Mouse (Mus musculus): Measurements from ENCODE around the gene B3galt4. TPM values are rescaled to one million over a fixed set of nuclear protein-coding genes. Genes with fewer than 3 reads are reported as not detected.
"Not testable (repeated sequence)": the region's sequence is repeated elsewhere in the genome, so short reads cannot be mapped to it uniquely, and the experiment has no call there.

Gene B3galt4
- polyA plus RNA-seq (2015; fragmentation: Nextera tagmentation; extraction: Ambion mirVana): 8.0 and 9.2 TPM in 2 replicates

DNA sequence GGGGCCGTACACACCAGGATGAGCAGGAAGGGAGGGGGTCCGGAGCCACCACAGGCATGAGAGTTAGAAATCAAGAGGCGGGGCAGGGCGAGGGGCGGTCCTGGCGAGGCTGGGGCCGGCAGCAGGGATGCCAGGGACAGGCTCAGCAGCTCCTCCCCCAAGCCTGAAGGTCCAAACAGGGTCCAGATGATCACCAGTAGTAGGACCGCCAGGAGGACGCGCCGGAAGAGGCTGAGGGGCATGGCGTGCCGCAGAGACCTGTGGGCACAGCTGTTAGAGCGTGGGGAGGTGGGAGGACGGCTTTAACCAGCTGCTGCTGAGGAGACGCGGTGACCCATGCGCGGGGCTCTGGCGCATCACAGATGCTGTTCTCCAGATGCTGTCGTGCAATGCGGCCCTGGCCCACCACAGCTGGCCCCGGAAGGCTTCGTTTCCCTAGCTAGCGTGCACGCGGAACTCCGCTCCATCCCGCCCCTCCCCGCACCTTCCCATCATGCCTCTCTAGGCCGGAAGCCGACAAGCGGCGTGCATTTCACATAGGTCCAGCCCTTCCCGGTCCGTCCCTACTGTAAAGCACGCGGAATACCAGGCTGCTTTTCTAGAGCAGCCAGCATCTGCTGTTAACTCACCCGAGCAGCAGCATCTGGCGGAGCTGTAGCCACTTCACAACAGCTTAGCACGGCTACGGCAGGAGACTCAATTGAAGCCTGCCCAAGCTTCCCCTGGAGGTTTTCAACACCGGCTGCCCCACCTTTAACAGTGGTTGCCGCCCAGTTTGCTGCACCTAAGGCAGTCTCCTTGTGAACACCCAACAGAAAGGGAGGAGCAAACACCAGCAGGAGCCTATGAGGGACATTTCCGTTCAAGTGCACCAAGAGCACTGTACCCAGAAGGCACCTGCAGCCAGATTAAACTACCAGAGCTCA lies at the start of gene B3galt4:
B3galt4 (minus strand) TSS at position 468 of the 926 bp plus-strand sequence.
- peak within 1 kb of the TSS; percentile 92 for H3K4me2 ChIP-seq (replicated peaks)
- H3K9me3 ChIP-seq: no peaks in the 10 kb centered on the region
- H3K4me1 ChIP-seq: peaks cover 53% of the 10 kb centered on the region
- no peaks in the 10 kb centered on the region for H3K27me3 ChIP-seq
- peak within 1 kb of the TSS; percentile 99 for H3K9ac ChIP-seq
- peaks cover 70% of the 10 kb centered on the region for H3K36me3 ChIP-seq
- H3K4me3 ChIP-seq: peak within 1 kb of the TSS; percentile 51
- WGBS: under 1% methylated on average over 45 of the region's 45 CpGs
- peak; percentile 77 for ATAC-seq (ENCODE audit: low FRiP score, low read depth)
- H3K27ac ChIP-seq: peak within 1 kb of the TSS; percentile 96

DNA sequence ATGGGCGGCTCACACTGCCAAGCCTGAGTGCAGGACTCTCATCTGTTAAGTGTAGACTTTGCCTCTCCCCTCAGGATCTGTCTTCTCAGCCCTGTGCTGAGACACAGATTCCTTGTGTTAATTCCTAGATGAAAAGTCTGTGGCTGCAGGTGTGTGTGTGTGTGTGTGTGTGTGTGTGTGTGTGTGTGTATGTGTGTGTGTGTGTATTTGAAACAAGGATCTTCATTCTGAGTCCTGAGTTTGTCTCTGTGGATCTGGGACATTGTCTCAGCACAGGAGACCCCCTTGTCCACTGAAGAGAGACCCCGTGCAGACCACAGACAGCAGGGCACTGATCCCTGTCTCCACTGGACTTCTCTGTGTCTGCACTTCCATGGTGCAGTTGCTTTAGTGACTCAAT lies 49.5 kb upstream of the B3galt4 start:
- not testable (repeated sequence) for H3K36me3 ChIP-seq; H3K4me3 ChIP-seq; H3K9ac ChIP-seq; H3K27ac ChIP-seq; ATAC-seq (ENCODE audit: low FRiP score, low read depth); H3K9me3 ChIP-seq
- Histone ChIP-seq H3K4me2 (replicated peaks) (peak overlapping the region; percentile 88), H3K27me3 (peaks cover 69% of the 10 kb centered on the region), H3K4me1 (peaks cover 12% of the 10 kb centered on the region)
- WGBS: 59% methylated on average over 2 of the region's 2 CpGs

DNA sequence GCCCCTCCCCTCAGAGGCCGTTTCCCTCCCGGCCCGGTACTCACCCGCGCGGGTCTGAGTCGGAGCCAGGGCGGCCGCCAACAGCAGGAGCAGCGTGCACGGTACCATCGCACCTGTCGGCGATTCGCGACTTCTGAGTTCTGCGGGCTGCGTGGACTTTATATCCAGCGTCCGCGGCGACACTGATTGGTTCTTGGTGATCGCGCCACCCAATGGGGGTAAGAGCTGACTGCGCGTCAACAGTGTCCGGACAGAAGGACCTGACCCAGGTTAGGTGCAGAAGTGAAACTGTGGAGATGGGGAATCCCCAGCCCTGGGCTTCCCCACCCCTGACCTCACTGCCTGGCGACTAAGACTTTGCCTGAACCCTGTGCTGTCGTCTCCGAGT lies 48.9 kb upstream of the B3galt4 start, which contains the start of gene H2-K1:
H2-K1 (minus strand) TSS at position 198 of the 388 bp plus-strand sequence.
- peaks cover 72% of the 10 kb centered on the region for H3K27me3 ChIP-seq

DNA sequence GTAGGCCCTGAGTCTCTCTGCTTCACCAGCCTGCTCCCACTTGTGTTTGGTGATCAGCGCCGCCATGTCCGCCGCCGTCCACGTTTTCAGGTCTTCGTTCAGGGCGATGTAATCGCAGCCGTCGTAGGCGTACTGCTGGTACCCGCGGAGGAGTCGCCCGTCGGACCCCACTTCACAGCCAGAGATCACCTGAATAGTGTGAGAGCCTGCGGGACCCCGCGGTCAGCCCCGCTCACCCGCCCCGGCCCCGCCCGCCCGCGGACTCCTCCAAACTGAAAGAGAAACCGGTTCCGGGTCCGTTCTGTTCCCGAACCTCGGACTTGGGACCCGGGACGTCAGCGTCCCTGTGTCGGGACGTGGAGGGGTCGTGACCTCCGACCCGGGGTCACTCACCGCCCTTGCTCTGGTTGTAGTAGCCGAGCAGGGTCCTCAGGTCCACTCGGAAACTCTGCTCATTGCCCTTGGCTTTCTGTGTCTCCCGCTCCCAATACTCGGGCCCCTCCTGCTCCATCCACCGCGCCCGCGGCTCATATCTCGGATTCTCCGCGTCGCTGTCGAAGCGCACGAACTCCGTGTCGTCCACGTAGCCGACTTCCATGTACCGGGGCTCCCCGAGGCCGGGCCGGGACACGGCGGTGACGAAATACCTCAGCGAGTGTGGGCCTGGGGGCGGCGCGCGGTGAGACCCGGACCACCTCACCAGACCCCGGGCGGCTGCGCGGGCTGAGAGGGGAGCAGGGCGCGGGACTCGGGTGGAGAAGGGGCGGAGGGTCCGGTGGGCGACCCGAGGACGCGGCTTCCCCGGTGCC lies 48.3 kb upstream of the B3galt4 start:
- Histone ChIP-seq H3K9ac (peak overlapping the region; percentile 63), H3K27ac (no peak overlapping the region), H3K36me3 (no peaks in the 10 kb centered on the region), H3K27me3 (peaks cover 72% of the 10 kb centered on the region), H3K9me3 (no peaks in the 10 kb centered on the region), H3K4me1 (peaks cover 12% of the 10 kb centered on the region), H3K4me3 (peak overlapping the region; percentile 51), H3K4me2 (replicated peaks) (peak overlapping the region; percentile 88)
- ATAC-seq (ENCODE audit: low FRiP score, low read depth): peak; percentile 32; the same call in 1 of the 2 replicates
- 2% methylated on average over 87 of the region's 87 CpGs for WGBS

More for the DNA sequence above, 48.9 kb upstream of the B3galt4 start, which contains the start of gene H2-K1:
- Histone ChIP-seq H3K27ac (no peak within 1 kb of the TSS), H3K9me3 (no peaks in the 10 kb centered on the region), H3K9ac (peak within 1 kb of the TSS; percentile 63), H3K4me1 (peaks cover 12% of the 10 kb centered on the region), H3K4me2 (replicated peaks) (peak within 1 kb of the TSS; percentile 88), H3K4me3 (peak within 1 kb of the TSS; percentile 51), H3K36me3 (no peaks in the 10 kb centered on the region)
- under 1% methylated on average over 30 of the region's 30 CpGs for WGBS
- peak; percentile 71 for ATAC-seq (ENCODE audit: low FRiP score, low read depth)

DNA sequence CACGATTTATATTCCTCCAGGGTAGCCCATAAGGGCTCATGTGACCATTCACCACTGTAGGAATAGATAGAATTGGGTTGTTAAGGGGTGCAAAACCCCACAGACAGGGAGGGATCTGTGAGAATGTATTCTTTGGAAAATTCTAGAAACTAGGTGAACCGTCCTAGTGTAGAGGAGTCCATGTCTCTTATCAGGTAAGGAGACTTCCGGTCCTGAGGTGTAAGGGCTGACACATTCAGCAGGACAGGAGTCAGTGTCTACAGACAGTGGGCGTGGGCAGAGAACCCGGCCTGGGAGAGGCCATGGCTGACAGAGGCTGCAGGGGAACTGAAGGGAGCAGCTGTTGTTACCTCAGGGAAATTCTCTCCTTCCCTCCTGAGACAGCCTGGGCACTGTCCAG lies 47.4 kb upstream of the B3galt4 start:
- not testable (repeated sequence) for H3K36me3 ChIP-seq; H3K4me2 ChIP-seq (replicated peaks); H3K9me3 ChIP-seq; ATAC-seq (ENCODE audit: low FRiP score, low read depth); H3K27ac ChIP-seq; H3K4me3 ChIP-seq; H3K9ac ChIP-seq
- WGBS: 57% methylated on average over 5 of the region's 5 CpGs
- Histone ChIP-seq H3K27me3 (peaks cover 72% of the 10 kb centered on the region), H3K4me1 (peaks cover 12% of the 10 kb centered on the region)

DNA sequence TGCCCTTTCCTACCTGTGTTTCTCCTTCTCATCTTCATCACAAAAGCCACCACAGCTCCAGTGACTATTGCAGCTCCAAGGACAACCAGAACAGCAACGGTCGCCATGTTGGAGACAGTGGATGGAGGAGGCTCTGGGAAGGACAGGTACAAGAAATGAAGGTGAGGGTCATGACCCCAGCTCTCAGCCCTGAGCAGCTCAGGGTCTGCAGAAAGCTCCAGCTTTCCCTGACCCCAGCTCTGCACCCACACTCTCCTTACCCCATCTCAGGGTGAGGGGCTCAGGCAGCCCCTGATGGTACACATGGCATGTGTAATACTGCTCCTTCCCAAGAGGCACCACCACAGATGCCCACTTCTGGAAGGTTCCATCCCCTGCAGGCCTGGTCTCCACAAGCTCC lies 45.7 kb upstream of the B3galt4 start:
- Histone ChIP-seq H3K4me1 (peaks cover 12% of the 10 kb centered on the region), H3K27me3 (peaks cover 61% of the 10 kb centered on the region)
- ATAC-seq (ENCODE audit: low FRiP score, low read depth); H3K36me3 ChIP-seq; H3K9me3 ChIP-seq; H3K4me2 ChIP-seq (replicated peaks); H3K4me3 ChIP-seq; H3K9ac ChIP-seq; H3K27ac ChIP-seq: not testable (repeated sequence)
- 85% methylated on average over 2 of the region's 2 CpGs for WGBS

DNA sequence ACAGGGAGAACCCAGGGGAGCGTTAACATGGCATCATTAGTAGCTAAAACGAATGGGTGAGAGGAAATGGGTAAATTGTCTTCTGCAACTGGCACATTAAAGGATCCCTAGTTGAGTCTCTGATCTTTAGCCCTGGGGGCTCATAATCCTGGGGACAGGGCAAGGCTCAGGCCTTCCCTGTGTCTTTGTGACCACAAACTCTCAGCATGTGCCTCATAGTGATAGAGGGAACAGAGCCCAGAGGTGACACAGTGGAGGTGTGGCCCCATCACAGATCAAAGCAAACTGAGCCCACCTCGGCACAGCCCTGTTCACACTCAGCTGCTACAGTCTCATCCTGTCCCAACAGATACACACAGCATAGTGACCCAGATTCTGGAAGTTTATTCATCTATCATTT lies 44.4 kb upstream of the B3galt4 start:
- H3K4me1 ChIP-seq: peaks cover 12% of the 10 kb centered on the region
- H3K4me3 ChIP-seq: no peak overlapping the region
- no peak overlapping the region for H3K27ac ChIP-seq
- no peak overlapping the region for H3K4me2 ChIP-seq (replicated peaks)
- no peak overlapping the region for H3K9ac ChIP-seq
- H3K36me3 ChIP-seq: no peaks in the 10 kb centered on the region
- ATAC-seq (ENCODE audit: low FRiP score, low read depth): no peak
- 21% methylated on average over 3 of the region's 3 CpGs for WGBS
- peaks cover 48% of the 10 kb centered on the region for H3K27me3 ChIP-seq
- no peaks in the 10 kb centered on the region for H3K9me3 ChIP-seq

DNA sequence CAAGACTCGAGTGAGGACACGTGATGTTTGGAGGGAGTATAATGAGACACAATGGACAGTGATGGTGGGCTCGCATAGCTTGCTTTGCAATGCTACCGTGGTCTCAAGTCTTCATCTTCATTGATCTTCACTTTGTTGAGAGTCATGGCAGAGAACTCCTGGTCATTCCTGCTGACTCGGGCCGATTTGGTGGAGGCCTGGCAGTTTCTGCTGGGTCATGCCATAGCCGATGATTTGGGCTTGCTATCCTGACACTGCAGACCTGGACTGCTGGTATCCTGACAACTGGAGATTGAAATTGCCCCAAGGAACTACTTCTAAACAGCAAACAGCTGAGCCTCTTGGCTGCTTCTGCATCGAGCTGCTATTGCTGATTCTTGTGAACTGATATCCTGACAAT lies 43.7 kb upstream of the B3galt4 start:
- no peak overlapping the region for H3K4me2 ChIP-seq (replicated peaks)
- H3K4me3 ChIP-seq: no peak overlapping the region
- no peak overlapping the region for H3K9ac ChIP-seq
- WGBS: 85% methylated on average over 8 of the region's 8 CpGs
- peaks cover 41% of the 10 kb centered on the region for H3K27me3 ChIP-seq
- H3K4me1 ChIP-seq: peaks cover 7% of the 10 kb centered on the region
- ATAC-seq (ENCODE audit: low FRiP score, low read depth): no peak
- H3K9me3 ChIP-seq: no peaks in the 10 kb centered on the region
- no peaks in the 10 kb centered on the region for H3K36me3 ChIP-seq
- no peak overlapping the region for H3K27ac ChIP-seq

DNA sequence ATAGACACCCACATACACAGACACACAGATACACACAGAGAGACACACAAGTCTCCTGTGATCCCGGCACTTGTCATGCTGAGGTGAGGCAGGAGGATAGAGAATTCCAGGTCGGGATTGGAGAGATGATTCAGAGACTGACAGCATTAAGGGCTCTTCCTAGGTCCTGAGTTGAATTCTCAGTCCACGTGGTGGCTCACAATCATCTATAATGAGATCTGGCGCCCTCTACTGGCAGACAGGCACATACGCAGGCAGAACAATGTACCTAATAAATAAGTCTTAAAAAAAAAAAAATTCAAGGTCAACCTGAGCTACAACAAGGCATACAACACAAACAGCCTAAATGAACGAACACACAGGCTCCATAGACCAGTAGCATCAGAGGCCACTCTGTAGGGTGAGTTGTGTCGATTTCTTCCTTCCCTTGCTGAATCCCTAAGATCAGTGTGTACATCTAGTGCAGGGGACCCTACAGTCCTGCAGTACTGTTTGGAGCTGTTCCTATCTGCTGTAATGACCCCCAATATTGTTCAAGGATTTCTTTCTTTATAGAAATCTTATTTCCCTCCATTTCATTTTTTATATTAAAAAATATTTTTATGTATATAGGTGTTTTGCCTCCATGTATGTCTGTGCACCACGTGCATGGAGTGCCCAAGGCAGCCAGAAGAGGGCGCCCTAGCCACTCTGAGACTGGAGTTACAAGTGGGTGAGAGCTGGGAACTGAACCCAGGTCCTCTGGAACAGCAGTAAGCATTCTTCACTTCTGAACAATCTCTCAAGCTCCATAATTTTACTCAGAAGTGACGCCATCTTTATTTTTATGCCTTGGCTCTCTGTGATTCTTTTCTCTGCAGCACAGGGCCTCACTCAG lies 40.7 kb upstream of the B3galt4 start:
- Histone ChIP-seq H3K27me3 (peaks cover 19% of the 10 kb centered on the region), H3K36me3 (no peaks in the 10 kb centered on the region), H3K9me3 (no peaks in the 10 kb centered on the region), H3K4me1 (no peaks in the 10 kb centered on the region), H3K27ac (no peak overlapping the region), H3K4me2 (replicated peaks) (no peak overlapping the region), H3K4me3 (no peak overlapping the region), H3K9ac (no peak overlapping the region)
- no peak for ATAC-seq (ENCODE audit: low FRiP score, low read depth)
- WGBS: 32% methylated on average over 10 of the region's 10 CpGs

DNA sequence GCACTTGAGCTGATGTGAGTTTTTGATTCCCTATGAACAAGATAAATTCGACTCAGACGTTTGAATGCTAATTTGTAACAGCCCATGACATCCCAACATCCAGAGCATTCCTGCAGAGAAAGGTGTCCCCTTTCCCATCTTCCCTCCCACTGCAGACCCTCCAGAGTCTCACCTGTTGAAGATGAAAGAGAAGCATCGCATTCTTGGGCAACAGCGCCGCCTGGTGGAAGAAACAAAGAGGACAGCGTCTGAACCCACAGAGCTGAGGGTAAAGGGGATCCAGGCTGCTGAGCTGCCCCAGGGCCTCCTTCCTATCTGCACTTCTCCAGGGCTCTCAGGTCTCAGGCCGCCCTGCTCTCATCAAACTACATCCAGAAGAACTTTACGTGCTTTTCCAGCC lies 30.8 kb upstream of the B3galt4 start:
- peak overlapping the region; percentile 54 for H3K4me3 ChIP-seq

DNA sequence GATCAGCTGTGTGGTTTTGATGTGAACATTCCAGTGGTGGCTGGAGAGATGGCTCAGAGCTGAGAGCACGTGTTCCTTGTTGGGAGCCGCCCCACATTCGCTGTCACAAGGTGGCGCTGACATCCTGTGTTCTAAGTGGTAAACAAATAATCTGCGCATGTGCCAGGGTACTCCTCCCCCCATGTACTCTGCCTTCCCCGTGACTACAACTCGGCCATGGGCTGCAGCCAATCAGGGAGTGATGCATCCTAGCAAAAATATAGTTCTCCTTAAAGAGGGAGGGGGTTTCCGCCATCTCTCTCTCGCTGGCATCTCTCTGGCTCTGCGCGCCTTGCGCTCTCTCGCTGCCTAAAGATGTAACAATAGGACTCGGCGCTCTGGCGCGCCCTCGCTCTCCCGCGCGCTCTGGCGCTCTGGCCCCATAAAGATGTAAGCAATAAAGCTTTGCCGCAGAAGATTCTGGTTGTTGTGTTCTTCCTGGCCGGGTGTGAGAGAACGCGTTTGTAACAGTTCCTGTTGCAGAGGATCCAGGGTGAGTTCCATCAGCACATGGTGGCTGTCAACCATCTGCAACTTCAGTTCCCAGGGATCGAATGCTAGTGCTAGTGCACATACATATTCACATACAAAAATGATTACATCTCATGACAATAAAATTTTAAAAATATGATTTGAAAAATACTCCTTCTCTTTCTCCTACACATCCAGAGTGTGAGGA lies 30.1 kb upstream of the B3galt4 start:
- Histone ChIP-seq H3K4me3 (peak overlapping the region; percentile 54), H3K4me2 (replicated peaks) (peak overlapping the region; percentile 70), H3K4me1 (peaks cover 25% of the 10 kb centered on the region), H3K27me3 (peaks cover 46% of the 10 kb centered on the region), H3K9ac (peak overlapping the region; percentile 69), H3K27ac (peak overlapping the region; percentile 78)
- not testable (repeated sequence) for H3K9me3 ChIP-seq, H3K36me3 ChIP-seq
- WGBS: under 1% methylated on average over 27 of the region's 27 CpGs
- ATAC-seq (ENCODE audit: low FRiP score, low read depth): peak; percentile 94

More for the DNA sequence above, 30.8 kb upstream of the B3galt4 start:
- Histone ChIP-seq H3K27me3 (peaks cover 41% of the 10 kb centered on the region), H3K4me1 (peaks cover 25% of the 10 kb centered on the region), H3K4me2 (replicated peaks) (peak overlapping the region; percentile 70)
- H3K9me3 ChIP-seq; H3K9ac ChIP-seq; H3K36me3 ChIP-seq; ATAC-seq (ENCODE audit: low FRiP score, low read depth); H3K27ac ChIP-seq: not testable (repeated sequence)
- 9% methylated on average over 8 of the region's 8 CpGs for WGBS

All from limb, embryonic 13.5 days (tissue).